Mouse (Mus musculus): ENCODE data around the gene Thnsl1. TPM values are rescaled to one million over a fixed set of nuclear protein-coding genes. Genes with fewer than 3 reads are reported as not detected.
A peak's percentile ranks its signal among the peaks of the same experiment; 100 is the strongest.

Gene Thnsl1
- 3.8 and 5.7 TPM in 2 replicates for polyA plus RNA-seq (2015; fragmentation: Nextera tagmentation; extraction: Ambion mirVana)

GRCm38 (mm10) chr2:21204912-21205830 is at the start of gene Thnsl1, which contains the start of gene Enkur:
Gene Thnsl1, plus strand, starts transcription at chr2:21205724.
Gene Enkur, minus strand, starts transcription at chr2:21205365.
- WGBS: 2% methylated on average over 43 of the region's 43 CpGs
- Histone ChIP-seq H3K27me3 (replicated peaks; ENCODE audit: insufficient read depth, low read length) (no peaks in the 10 kb centered on the region), H3K4me3 (ENCODE audit: low read depth, low read length) (peak within 1 kb of the TSS; percentile 52), H3K4me2 (replicated peaks; ENCODE audit: low read depth, low read length) (peak within 1 kb of the TSS; percentile 59), H3K4me1 (ENCODE audit: insufficient read depth, low read depth, low read length) (0 out of 2 replicates have a peak, but pooled peaks cover 4% of the 10 kb centered on the region), H3K9me3 (ENCODE audit: low read length) (no peaks in the 10 kb centered on the region), H3K9ac (replicated peaks; ENCODE audit: low read depth) (peak within 1 kb of the TSS; percentile 50), H3K27ac (ENCODE audit: low read length) (peak within 1 kb of the TSS; percentile 71), H3K36me3 (ENCODE audit: insufficient read depth, low read length) (no peaks in the 10 kb centered on the region)
- TF ChIP-seq CTCF (IDR thresholded peaks at IDR 0.05) (no peak; the same call in 1 of the 2 replicates), EP300 (IDR thresholded peaks at IDR 0.05) (peak; percentile 76)
- DNase-seq (ENCODE audit: low spot score): peak; percentile 98
- ATAC-seq: peak; percentile 99

- Histone ChIP-seq H3K27ac (ENCODE audit: low read length) (no peak overlapping the region), H3K4me1 (ENCODE audit: insufficient read depth, low read depth, low read length) (no peaks in the 10 kb centered on the region), H3K4me3 (ENCODE audit: low read depth, low read length) (no peak overlapping the region), H3K9me3 (ENCODE audit: low read length) (no peaks in the 10 kb centered on the region), H3K9ac (replicated peaks; ENCODE audit: low read depth) (no peak overlapping the region), H3K4me2 (replicated peaks; ENCODE audit: low read depth, low read length) (no peak overlapping the region), H3K36me3 (ENCODE audit: insufficient read depth, low read length) (no peaks in the 10 kb centered on the region), H3K27me3 (replicated peaks; ENCODE audit: insufficient read depth, low read length) (no peaks in the 10 kb centered on the region)
- 63% methylated on average over 8 of the region's 8 CpGs for WGBS
- TF ChIP-seq EP300 (IDR thresholded peaks at IDR 0.05): no peak
- TF ChIP-seq CTCF (IDR thresholded peaks at IDR 0.05): no peak
- DNase-seq (ENCODE audit: low spot score) (peak; percentile 19), ATAC-seq (peak; percentile 5; the same call in 1 of the 2 replicates)
These were observed 41.2 kb upstream of the Thnsl1 start for GRCm38 (mm10) chr2:21164296-21164695.

GRCm38 (mm10) chr2:21167916-21168315 is 37.6 kb upstream of the Thnsl1 start:
- TF ChIP-seq EP300 (IDR thresholded peaks at IDR 0.05) (no peak), CTCF (IDR thresholded peaks at IDR 0.05) (no peak)
- Histone ChIP-seq H3K4me1 (ENCODE audit: insufficient read depth, low read depth, low read length) (no peaks in the 10 kb centered on the region), H3K9ac (replicated peaks; ENCODE audit: low read depth) (no peak overlapping the region), H3K27me3 (replicated peaks; ENCODE audit: insufficient read depth, low read length) (no peaks in the 10 kb centered on the region), H3K4me3 (ENCODE audit: low read depth, low read length) (no peak overlapping the region), H3K9me3 (ENCODE audit: low read length) (no peaks in the 10 kb centered on the region), H3K4me2 (replicated peaks; ENCODE audit: low read depth, low read length) (no peak overlapping the region), H3K27ac (ENCODE audit: low read length) (no peak overlapping the region), H3K36me3 (ENCODE audit: insufficient read depth, low read length) (no peaks in the 10 kb centered on the region)
- ATAC-seq (no peak), DNase-seq (ENCODE audit: low spot score) (no peak)
- 61% methylated on average over 1 of the region's 1 CpGs for WGBS

- H3K4me1 ChIP-seq (ENCODE audit: insufficient read depth, low read depth, low read length): no peaks in the 10 kb centered on the region
- ATAC-seq (no peak), DNase-seq (ENCODE audit: low spot score) (no peak)
- WGBS: 68% methylated on average over 3 of the region's 3 CpGs
- TF ChIP-seq CTCF (IDR thresholded peaks at IDR 0.05) (no peak), EP300 (IDR thresholded peaks at IDR 0.05) (no peak)
- H3K36me3 ChIP-seq (ENCODE audit: insufficient read depth, low read length): no peaks in the 10 kb centered on the region
- no peak overlapping the region for H3K9ac ChIP-seq (replicated peaks; ENCODE audit: low read depth)
- H3K4me2 ChIP-seq (replicated peaks; ENCODE audit: low read depth, low read length): no peak overlapping the region
- H3K27ac ChIP-seq (ENCODE audit: low read length): no peak overlapping the region
- no peaks in the 10 kb centered on the region for H3K9me3 ChIP-seq (ENCODE audit: low read length)
- no peaks in the 10 kb centered on the region for H3K27me3 ChIP-seq (replicated peaks; ENCODE audit: insufficient read depth, low read length)
- no peak overlapping the region for H3K4me3 ChIP-seq (ENCODE audit: low read depth, low read length)
These were observed 32.7 kb upstream of the Thnsl1 start for GRCm38 (mm10) chr2:21172797-21173196.

- Histone ChIP-seq H3K9ac (replicated peaks; ENCODE audit: low read depth) (no peak overlapping the region), H3K9me3 (ENCODE audit: low read length) (no peaks in the 10 kb centered on the region), H3K4me1 (ENCODE audit: insufficient read depth, low read depth, low read length) (no peaks in the 10 kb centered on the region), H3K36me3 (ENCODE audit: insufficient read depth, low read length) (no peaks in the 10 kb centered on the region), H3K4me2 (replicated peaks; ENCODE audit: low read depth, low read length) (no peak overlapping the region), H3K27me3 (replicated peaks; ENCODE audit: insufficient read depth, low read length) (no peaks in the 10 kb centered on the region), H3K4me3 (ENCODE audit: low read depth, low read length) (no peak overlapping the region), H3K27ac (ENCODE audit: low read length) (no peak overlapping the region)
- DNase-seq (ENCODE audit: low spot score) (no peak), ATAC-seq (no peak)
- TF ChIP-seq CTCF (IDR thresholded peaks at IDR 0.05) (no peak), EP300 (IDR thresholded peaks at IDR 0.05) (no peak)
- WGBS: 94% methylated on average over 5 of the region's 5 CpGs
These were observed 26.4 kb upstream of the Thnsl1 start for GRCm38 (mm10) chr2:21179136-21179535.

- 52% methylated on average over 1 of the region's 1 CpGs for WGBS
- no peak overlapping the region for H3K27ac ChIP-seq (ENCODE audit: low read length)
- DNase-seq (ENCODE audit: low spot score) (peak; percentile 53), ATAC-seq (peak; percentile 73)
- H3K9me3 ChIP-seq (ENCODE audit: low read length): no peaks in the 10 kb centered on the region
- no peaks in the 10 kb centered on the region for H3K36me3 ChIP-seq (ENCODE audit: insufficient read depth, low read length)
- H3K9ac ChIP-seq (replicated peaks; ENCODE audit: low read depth): no peak overlapping the region
- H3K4me1 ChIP-seq (ENCODE audit: insufficient read depth, low read depth, low read length): no peaks in the 10 kb centered on the region
- TF ChIP-seq CTCF (IDR thresholded peaks at IDR 0.05): no peak
- TF ChIP-seq EP300 (IDR thresholded peaks at IDR 0.05): no peak
- no peaks in the 10 kb centered on the region for H3K27me3 ChIP-seq (replicated peaks; ENCODE audit: insufficient read depth, low read length)
- H3K4me2 ChIP-seq (replicated peaks; ENCODE audit: low read depth, low read length): no peak overlapping the region
- H3K4me3 ChIP-seq (ENCODE audit: low read depth, low read length): no peak overlapping the region
These were observed 22.7 kb upstream of the Thnsl1 start for GRCm38 (mm10) chr2:21182811-21183210.

Measured in lung, postnatal 0 days (tissue).